Mouse (Mus musculus) liver, adult 2 months (tissue): ENCODE results near the gene Epsti1.

ENCODE experiments used
- CTCF ChIP-seq: fragments of 200-500 bp; IDR thresholded peaks from 2 replicates; pipeline ENCODE4 v1.5.1; 2011; ENCODE audit warnings: low read depth, low read length, control low read depth
- POLR2A ChIP-seq: fragments of 200-500 bp; IDR thresholded peaks from 2 replicates; pipeline ENCODE4 v1.6.1; 2011; ENCODE audit warnings: low read length, control low read depth; ENCODE audit not compliant: insufficient read depth; ENCODE audit errors: extremely low read depth

DNA sequence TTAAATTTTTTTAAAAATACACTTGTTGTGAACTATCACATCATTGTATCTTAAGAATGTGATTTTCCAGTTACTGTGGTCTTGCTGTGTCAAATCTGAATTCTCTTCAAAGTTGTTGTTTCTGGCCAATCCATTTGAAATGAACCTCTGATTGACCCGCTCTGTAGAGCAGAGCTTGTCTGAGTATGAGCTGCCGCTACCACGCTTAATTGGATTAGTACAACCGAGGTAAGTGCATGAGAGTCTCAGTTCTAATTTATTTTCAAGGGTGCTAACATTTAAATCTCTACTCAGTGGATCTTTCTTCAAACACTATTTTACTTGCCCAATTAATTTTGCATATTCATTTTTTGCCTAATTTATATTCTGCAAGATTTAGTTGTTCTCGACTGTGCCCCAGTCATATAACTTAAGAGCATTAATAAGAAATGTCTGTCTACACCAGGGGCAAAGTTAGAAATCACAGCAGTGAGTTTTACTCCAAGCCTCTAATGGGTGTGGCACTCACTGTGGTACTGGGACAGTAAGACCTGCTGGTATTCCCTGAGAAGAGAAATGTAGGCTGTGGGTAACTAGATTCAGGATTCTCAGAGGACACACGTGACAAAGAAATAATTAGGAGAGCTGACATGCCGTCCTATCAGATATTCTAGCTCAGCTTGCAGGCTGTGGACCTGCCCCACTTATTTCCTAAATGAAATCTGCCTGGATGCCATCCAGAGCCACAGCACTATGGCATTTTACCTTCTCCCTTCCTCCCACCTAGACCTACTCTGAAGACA, 111.7 kb downstream of the Epsti1 start:
- no peak for TF ChIP-seq POLR2A
- TF ChIP-seq CTCF = no peak
